Mouse (Mus musculus) cerebral cortex, adult 2 months (tissue): Measurements from ENCODE around the gene Noct.

Source experiments
- WGBS: fragments of 180-500 bp; shearing (Covaris S2); methylation state at CpG from one replicate; pipeline ENCODE4 v1.1.7; 2018; 5-methylcytosine and 5-hydroxymethylcytosine counted together

Noct gene

DNA sequence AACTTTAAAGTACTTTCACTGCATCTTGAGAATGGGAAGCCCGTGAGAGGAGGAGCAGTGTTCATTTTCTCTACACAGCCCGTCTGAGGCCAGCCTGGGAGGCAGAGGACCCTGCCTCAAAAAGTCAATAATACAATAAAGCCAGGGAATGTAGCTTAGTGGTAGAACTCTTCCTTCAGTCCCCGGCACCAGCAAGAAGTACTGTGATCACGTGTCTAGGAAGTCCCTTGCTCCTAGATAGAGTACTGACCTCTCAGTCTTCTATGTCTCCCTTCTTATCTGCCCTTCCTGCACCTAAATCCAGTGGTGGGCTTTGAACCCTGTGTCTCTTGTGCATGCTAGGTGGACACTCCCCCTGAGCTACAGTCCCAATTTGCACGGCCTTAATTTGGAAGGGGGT is 6.6 kb downstream of the Noct start:
- 78% methylated on average over 5 of the region's 5 CpGs for WGBS

DNA sequence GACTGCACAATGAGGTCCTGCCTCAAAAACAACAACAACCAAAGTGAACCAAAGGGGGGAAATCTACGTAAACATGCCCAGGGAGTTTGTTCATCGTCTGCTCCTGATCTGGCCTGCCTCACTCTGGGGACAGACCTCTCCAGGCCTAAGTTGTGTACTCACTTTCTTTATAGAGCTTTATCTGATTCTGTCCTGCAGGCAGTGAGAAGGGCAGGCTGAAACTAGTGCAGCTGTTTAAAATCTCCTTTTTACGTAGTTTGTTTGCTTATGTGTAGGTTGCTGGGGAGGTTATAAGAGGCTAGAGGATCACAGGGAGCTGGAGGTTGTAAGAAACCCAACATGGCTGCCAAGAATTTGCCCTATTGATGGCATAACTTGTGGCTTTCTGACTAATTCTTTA is 7.3 kb downstream of the Noct start:
- 68% methylated on average over 3 of the region's 3 CpGs for WGBS

DNA sequence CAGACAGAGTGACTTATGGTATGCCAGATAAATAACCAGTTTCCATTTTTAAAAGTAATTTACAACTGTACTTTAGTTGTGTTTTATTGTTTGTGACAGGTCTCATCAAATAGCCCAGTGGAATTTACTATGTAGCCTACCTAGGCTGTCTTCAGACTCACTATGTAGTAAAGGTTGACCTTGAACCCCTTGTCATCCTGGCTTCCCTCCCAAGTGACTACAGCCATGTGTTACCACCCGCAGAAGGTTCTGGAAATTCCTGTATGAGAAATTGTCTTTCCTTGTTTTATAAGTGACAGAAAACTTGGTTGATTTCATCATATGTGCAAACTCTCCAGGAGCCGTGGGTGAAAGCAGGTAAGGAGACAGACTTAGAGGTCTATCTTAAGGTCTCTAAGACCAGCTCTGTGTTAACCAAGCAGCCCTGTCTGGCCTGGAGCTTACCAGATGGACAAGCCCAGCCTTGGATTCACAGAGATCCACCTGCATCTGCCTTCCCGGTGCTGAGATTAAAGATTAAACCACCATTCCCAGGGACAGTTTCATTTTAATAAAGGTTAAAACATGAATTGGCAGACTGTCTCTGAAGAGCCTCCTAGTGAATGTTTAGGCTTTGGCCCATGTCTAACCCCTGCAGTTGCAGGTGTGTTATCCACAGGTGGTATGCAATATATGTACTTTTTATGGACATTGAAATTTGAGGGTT is 8.1 kb downstream of the Noct start:
- 78% methylated on average over 3 of the region's 3 CpGs for WGBS

DNA sequence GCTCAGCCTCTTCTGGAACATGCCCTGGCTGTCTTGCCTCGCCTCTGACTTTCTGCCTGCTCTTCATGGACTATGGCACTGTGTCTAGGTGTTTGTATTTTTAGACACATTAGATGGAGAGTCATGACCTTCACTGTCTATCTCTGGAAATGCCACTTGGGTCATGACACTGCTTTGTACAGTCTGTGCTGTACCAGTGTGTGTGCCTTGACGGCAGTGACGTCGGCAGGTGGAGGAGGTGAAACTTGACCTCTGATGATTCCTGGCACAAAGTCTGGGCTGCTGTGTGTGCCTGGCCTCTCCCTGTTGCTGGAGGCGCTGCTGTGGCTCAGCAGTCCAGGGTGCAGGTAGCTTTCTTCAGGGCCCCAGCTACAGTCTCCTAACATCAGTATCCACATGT is 9.2 kb downstream of the Noct start:
- 87% methylated on average over 5 of the region's 5 CpGs for WGBS

DNA sequence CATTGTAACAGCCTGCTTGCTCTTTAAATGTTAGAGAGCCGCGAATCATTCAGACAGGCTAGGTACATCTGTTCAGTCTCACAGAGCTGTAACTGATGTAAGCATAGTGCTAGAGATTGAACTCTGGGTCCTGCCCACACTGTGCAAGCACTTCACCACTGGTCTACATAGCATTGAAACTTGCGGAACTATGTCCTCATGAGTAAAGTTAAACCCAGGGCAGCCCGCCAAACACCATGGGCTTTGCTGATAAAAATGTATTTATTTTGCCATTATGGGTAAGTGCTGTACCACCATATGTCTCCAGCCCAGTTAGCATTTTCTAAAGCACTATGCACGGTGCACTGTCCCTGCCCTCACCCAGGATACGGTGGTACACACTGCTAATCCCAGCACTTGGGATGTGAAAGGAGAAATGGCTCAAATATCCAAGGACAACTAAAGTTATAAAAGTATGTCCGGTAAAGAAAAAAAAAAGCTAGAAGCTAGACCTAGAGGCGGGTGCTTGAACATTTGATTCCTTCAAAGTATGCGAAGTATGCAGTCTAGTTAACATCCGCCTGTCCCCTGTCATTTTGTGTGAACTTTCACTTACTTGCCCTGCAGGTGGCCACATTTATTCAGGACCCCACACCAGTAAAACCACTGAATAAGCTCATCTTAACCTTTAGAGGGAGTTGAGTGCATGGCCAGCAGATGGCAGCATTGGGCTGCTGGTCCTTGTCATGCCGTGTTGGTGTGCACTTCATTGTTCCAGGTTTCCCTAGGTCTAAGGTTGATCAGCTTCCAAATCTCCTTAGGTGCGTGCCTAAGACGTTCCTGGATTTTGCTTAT is 9.9 kb downstream of the Noct start:
- WGBS = 39% methylated on average over 13 of the region's 13 CpGs

DNA sequence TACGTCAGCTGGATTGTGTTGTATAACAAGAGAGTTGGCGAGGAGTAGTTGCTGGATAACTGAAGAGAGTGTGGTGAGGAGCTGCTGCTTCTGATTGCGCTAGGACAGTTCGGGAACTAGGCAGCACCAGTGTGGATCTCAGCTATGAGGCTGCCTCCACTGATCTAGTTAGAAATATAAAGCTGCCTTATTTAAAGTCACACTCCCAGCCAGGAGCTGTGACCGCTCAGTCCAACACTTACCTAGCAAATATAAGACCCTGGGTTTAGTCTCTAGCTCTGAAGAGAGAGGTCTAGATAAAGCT is 10.5 kb downstream of the Noct start:
- 39% methylated on average over 5 of the region's 5 CpGs for WGBS

DNA sequence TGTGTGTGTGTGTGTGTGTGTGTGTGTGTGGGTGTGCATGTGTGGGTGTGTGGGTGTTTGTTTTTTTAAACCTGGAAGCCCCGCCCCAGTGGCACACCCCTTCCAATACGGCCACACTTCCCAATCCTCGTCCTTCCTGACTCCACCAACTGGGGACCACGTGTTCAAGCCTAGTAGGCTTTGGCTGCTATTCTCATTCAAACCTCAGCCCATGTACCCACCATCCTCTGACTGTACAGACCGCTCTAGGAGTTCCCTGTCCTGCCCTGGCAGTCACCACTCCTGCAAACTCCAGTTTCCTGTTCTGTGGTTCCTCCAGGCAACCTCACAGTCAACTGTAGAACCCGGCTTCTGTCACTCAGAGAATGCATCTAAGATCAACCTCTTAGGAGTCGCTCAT is 14.3 kb downstream of the Noct start:
- WGBS = 67% methylated on average over 7 of the region's 7 CpGs

DNA sequence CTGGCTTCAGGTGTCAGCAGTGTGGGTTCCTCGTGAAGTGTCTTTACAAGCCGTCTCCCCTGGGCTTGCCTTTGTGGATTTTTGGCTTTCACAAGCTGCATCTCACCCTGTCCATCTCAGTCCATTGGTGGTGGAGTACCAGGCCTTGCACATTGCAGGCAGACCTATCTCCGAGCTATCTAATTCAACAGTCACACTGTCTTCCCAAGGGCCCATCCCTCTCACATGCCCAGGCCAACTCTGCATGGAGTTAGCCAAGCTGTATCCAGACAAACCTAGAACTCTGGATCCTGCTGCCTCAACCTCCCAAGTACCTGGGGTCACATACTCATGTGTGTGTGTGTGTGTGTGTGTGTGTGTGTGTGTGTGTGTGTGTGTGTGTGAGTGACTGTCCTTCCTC is 15.3 kb downstream of the Noct start:
- WGBS = 75% methylated on average over 3 of the region's 3 CpGs

DNA sequence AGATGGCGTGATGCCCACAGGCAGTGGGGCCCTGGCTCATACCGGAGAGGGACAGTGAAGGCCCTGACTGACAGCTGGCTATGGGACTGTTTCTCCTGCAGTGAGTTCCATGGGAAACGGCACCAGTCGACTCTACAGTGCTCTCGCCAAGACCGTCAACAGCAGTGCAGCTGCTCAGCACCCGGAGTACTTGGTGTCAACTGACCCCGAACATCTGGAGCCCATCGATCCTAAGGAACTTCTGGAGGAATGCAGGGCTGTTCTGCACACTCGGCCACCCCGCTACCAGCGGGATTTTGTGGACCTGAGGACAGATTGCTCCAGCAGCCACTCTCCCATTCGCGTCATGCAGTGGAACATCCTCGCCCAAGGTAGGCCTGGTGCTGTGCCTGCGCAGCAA is 23.5 kb downstream of the Noct start:
- WGBS = 72% methylated on average over 16 of the region's 16 CpGs

DNA sequence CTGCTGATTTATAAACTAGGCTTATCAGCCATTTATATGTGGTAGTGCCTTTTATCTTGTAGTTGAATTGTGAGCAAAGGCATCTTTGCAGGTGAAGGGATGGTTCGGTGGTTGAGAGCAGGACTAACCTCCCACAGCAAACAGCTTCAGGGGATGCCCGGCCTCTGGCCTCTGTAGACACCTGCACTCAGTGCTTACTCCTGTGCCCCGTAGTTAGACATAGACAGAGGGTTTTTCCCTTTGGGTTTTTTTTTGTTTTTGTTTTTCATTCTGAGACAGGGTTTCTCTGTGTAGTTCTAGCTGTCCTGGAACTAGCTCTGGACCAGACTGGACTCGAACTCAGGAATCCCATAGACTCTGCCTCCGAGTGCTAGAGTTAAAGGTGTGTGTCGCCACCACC is 24.4 kb downstream of the Noct start:
- WGBS = 92% methylated on average over 6 of the region's 6 CpGs

DNA sequence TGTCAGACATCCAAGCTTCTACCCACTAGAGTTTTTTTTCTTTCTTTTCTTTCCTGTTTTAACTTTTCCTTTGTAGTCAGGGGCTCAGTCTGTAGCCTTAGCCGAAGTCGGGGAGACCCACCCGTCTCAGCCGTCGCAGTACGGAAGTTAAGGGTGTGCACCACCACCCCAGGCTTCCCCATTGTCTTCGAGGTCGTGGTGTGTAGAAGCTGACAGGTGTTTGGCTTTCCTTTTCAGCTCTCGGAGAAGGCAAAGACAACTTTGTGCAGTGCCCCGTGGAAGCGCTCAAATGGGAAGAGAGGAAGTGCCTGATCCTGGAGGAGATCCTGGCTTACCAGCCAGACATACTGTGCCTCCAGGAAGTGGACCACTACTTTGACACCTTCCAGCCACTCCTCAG is 25.2 kb downstream of the Noct start:
- WGBS = 81% methylated on average over 11 of the region's 11 CpGs

DNA sequence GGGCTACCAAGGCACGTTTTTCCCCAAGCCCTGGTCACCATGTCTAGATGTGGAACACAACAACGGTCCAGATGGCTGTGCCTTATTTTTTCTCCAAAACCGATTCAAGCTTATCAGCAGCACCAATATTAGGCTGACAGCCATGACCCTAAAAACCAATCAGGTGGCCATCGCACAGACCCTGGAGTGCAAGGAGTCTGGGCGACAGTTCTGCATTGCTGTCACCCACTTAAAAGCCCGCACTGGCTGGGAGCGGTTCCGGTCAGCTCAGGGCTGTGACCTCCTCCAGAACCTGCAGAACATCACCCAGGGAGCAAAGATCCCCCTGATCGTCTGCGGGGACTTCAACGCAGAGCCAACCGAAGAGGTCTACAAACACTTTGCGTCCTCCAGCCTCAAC is 25.6 kb downstream of the Noct start:
- WGBS = 93% methylated on average over 13 of the region's 13 CpGs

DNA sequence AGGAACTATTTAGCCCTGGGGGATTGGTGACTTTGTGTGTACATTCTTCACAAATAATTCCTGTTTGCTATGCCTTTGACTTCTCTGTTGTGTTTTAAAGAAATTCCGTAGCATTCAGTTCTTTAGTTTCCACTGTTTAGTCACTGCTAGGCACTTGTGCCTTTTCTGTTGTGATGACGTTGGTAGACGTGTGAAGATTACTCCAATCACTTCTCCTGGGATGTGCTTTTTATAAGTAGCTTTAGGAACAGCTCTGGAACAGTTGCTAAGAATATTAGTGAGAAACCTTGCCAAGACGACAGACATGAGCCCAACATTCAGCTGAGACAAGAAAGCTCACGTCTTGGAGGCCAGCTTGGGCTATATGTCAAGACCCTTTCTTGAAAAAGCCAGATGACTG is 26.8 kb downstream of the Noct start:
- 44% methylated on average over 5 of the region's 5 CpGs for WGBS

DNA sequence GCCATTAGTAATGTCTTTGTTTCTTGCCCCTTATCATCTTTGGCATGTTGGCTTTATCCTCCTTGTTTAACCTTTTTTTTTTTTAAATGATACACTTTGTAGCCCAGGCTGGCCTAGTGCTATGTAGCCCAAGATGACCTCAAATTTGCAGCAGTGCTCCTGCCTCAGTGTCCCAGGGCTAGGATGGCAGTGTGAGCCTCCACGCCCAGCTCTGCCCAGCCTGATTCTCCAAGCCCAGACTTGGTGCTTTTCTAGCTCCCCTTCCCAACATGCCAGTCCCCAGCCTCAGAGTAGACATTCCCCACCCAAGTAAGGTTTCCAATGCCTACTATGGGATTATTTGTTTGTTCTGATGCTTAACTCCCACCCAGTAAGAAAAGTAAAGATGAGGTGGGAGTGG is 28.0 kb downstream of the Noct start:
- WGBS = 100% methylated on average over 1 of the region's 1 CpGs

DNA sequence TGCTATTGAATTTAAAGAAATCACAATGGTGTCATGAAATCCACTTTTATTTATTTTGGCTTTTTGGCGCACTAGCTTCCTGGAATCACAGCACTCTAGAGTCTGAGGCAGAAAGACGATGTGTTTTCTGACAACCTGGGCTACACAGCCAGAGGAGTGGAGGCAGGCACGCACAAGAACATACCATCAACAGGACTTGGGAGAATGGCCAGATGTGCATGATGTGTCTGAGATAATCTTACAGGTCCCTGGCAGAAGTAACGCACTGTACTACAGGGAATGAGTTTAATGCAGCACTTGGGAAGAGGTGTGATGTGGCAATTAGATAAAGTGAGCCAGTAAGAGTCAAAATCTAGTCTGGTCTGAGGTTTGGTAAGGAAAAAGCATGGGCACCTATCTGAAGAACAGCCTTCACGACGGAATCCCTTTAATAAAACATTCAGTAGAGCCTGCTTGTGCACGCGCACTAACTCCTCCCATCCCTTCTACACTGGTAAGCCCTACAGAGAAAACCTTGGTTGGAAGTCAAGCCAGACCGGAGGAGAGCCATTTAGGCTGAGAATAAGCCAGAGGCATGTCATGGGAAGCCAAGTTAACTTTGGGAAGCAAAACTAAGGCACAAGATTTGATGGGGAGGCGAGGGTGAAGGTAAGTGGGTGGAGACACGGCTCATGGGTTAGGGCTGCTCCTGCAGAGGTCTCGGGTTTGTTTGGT is 28.6 kb downstream of the Noct start:
- 86% methylated on average over 12 of the region's 12 CpGs for WGBS

DNA sequence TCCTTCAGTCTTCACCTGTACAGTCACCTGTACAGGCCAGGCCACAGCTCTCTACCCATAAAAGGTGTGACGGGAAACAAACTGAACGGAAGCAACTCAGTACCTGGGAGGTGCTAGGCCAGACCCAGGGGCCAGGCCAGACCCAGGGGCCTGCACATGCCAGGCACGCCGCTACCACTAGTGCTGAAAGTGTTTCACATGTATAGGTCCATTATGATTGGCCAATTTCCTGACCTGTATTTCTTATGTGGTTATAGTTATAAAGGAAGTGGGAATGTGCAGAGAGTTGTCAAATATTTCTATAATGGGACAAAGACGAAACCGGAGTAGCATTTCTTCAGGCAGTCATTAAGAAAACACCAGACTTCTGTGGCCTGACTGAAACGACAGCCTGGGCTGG is 30.5 kb downstream of the Noct start:
- 76% methylated on average over 7 of the region's 7 CpGs for WGBS

DNA sequence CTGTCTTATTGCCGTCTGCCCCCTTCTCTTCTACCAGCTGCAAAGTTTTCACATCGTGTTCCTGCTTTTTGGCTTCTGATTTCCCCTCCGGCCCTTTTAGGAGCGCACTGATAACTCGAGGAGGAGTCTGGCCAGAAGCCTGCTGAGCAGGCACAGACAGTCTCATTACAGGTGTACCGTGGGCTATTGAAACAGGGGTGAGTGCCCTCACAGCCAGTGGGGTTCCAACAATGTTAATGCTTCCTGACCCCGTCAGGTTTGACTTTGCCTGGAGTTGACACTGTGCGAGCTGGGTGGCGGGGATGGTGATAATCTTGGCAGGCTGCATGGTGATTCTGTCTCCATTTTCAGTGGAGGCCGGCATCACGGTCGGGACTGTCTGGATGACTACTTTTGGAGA is 32.2 kb downstream of the Noct start:
- WGBS = 87% methylated on average over 12 of the region's 12 CpGs

DNA sequence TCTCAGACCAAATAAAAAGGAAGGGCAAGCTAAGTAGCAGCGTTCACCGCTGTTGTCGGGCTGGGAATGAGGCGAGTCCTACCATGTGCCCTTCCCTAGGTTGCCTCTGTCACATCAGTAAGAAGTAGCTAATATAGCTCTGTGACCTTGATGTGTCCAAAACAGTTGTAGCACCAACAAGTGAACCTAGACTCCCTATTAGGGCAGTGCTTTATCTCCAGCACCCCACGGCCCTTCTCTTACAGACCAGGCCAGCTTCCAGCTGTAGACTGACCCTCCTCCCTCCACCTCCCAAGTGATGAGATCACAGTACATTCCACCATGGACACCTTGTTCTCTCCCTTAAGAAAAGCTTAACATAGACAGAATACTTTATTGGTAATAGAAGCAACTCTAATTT is 33.8 kb downstream of the Noct start:
- WGBS = 90% methylated on average over 5 of the region's 5 CpGs

DNA sequence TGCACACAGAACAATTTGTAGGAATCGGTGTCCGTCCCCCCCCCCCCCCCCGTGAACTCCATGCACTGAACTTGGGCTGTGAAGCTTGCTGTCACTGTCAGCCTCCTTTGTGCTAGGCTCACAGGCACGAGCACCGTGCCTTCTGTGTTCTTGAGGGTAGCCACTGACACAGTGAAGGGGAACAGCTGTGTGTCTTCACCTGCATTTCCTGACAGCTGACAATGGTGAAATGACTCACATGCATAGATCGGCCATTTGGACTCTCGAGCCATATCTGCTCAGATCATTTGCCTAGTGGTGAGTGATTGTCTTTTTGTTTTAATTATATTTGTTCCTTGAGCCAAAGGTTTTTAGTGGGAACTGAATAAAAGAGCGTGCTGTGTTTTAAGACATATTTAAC is 38.7 kb downstream of the Noct start:
- 87% methylated on average over 8 of the region's 8 CpGs for WGBS

DNA sequence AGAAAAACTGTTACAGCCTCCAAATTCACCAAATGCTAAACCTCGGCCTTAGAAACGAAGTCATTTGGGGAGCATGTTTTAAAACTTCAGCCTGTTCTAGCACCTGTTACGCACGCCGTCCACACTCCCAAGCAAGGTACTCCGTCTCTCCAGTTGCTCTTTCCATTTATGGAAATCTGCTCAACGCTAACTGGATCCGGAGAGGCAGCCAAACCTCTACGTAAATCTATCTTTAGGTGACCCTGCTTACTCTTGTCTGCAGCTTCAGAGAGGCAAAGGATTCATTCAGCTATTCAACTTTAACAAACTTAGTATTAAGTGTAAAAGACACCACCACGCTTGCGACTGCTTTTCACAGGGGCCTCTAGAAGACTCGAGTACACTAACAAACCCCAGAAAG is 44.2 kb downstream of the Noct start:
- WGBS = 50% methylated on average over 12 of the region's 12 CpGs

DNA sequence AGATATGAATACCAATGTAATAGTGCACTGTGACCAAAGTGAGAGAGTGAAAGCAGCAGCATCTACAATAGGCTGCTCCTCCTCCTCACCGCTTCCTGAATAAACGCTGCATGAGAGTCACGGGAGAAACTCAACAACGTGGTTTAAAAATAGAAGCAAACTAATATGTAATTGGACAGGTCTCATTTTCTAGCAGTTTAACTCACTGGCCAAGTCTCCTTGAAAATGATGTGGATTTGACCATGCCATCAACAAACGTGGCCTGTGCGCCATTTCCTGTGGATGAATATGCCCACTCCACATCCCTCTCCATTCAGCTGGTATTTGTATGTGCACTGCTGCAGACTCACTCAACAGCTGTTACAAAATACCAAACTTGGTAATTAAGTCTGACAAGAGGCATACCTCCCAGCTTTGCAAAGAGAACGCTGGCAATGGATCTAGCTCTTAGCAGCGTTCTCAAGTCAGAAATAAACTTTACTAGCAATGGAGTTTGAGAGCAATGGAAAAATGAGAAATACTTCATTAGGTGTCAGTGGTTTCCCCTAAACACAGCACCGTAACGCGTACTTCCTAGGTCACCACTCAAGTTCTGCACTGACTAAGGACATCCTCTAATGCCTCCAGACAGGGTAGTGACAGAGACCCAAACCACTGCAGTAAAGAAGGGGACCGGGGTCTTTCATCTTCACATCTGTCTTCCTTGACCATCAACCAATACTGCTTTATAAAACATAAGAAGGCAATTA is 46.0 kb downstream of the Noct start:
- WGBS = 63% methylated on average over 12 of the region's 12 CpGs

DNA sequence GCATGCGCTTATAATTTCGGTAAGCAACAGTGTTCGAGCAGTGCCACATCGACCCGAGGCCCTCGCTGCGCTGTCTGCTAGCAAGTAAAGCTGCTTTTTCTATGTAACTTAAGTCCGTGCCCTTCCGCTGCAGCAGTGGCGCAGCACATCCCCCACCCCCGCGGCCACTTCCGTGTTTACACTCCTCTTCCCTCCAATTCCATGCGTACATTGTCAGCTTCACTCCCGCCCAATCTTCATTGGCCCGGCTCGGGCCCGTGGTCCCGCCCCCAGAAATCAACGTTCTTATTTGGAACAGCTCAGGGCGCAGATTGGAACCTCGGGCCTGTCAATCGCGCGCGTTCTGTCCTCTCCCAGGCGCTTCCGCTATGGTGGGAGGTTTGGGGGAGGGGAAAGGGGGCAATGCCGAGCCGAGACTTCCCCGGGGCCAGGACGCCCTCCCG is 51.7 kb downstream of the Noct start:
- WGBS = under 1% methylated on average over 33 of the region's 33 CpGs
